Mouse (Mus musculus): ENCODE results near the gene Chid1.

- no peak for TF ChIP-seq POLR2AphosphoS2 (IDR thresholded peaks at IDR 0.05; ENCODE audit: insufficient read length, low read depth)
- no peak for TF ChIP-seq USF1 (IDR thresholded peaks at IDR 0.05; ENCODE audit: low read depth)
- no peak for TF ChIP-seq POLR2A (IDR thresholded peaks at IDR 0.05; ENCODE audit: insufficient read length, low read depth)
- TF ChIP-seq MYOD1 (IDR thresholded peaks at IDR 0.05; ENCODE audit: control insufficient read depth in 1 of 3, insufficient read length in 2 of 3, low read depth in 2 of 3): no peak
- no peak for TF ChIP-seq CEBPB (IDR thresholded peaks at IDR 0.05; ENCODE audit: insufficient read depth, poor library complexity, severe bottlenecking)
- no peak for TF ChIP-seq SRF (IDR thresholded peaks at IDR 0.05; ENCODE audit: control insufficient read depth, insufficient read length, low read depth)
- TF ChIP-seq TCF3 (IDR thresholded peaks at IDR 0.05; ENCODE audit: insufficient read length, low read depth): no peak
- TF ChIP-seq TCF12 (IDR thresholded peaks at IDR 0.05; ENCODE audit: insufficient read depth, poor library complexity, severe bottlenecking): no peak
- no peak for TF ChIP-seq MAX (IDR thresholded peaks at IDR 0.05; ENCODE audit: low read depth)
These were observed 75.6 kb downstream of the Chid1 start for GRCm38 (mm10) chr7:141463824-141464602.

Data from myocyte (in vitro differentiated cells).